Mouse (Mus musculus) lung, postnatal 25 days (tissue): ENCODE measurements at regions not wholly inside any gene's neighbourhood (a gene's known extent, or its start where the extent isn't known, plus 50 kb on each side); places are given as distances from the start of the nearest gene placed in this dataset.

ENCODE experiments used
- DNase-seq: peaks from one replicate; pipeline ENCODE4 v3.0.0; 2022; ENCODE audit warnings: low spot score

- DNase-seq: no peak
Observed at GRCm38 (mm10) chr2:179231708-179232354, 210.4 kb upstream of the Cdh4 start.

GRCm38 (mm10) chr2:179238166-179238565, 204.1 kb upstream of the Cdh4 start:
- DNase-seq: no peak

- DNase-seq: no peak
Observed at GRCm38 (mm10) chr2:179260892-179261291, 181.3 kb upstream of the Cdh4 start.

- no peak for DNase-seq
Observed at GRCm38 (mm10) chr2:179263888-179264287, 178.3 kb upstream of the Cdh4 start.

DNA sequence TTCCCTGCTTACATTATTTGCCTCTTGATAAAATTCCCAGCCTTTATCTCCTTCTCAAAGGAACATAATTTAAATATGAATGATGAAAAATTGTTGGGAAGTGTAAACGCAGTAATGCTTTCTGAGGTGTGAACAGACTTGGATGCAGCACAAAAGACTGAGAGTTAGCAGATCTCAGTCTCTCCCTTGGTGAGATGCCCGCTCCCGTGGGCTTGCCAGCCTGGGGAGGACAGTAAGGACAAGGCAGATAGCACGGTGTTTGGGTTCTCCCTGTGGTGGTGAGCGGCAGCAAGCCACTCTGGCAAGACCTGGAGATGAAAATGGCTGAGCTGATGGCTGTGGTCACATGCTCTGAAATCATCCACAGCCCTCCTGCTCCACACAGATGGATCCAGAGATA, 176.8 kb upstream of the Cdh4 start:
- DNase-seq: no peak

DNA sequence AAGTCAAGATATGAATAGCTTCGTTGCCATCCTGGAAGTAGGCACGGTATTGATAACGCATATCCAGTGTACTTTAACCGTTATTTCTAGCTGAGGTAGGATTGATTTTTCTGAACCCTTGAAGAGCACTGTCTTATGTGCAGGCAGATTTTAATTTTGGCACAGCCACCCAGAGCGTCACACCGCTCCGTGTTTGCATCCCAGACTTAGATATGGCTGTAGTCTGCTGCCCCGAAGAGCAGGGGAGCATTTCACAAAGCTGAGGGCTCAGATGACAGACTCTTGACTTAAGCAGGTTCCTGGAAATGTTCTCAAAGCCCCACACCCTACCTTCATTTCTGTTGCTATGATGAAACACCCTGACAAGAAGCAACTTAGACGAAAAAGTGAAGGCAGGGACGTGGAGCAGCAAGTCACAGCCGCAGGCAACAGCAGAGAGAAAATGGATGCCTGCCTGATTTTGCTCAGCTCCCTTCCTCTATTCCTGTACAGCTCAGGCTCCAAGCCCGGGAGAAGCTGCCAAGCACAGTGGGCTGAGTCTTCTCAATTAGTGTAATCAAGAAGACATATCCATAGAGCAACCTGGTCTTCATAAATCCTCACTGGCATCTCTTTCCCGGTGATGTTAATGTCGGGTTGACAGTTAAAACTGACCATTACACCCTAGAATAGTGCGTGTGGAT, 164.9 kb upstream of the Cdh4 start:
- DNase-seq: no peak

- peak; percentile 24 for DNase-seq
Observed at GRCm38 (mm10) chr2:179277887-179278282, 164.3 kb upstream of the Cdh4 start.

DNA sequence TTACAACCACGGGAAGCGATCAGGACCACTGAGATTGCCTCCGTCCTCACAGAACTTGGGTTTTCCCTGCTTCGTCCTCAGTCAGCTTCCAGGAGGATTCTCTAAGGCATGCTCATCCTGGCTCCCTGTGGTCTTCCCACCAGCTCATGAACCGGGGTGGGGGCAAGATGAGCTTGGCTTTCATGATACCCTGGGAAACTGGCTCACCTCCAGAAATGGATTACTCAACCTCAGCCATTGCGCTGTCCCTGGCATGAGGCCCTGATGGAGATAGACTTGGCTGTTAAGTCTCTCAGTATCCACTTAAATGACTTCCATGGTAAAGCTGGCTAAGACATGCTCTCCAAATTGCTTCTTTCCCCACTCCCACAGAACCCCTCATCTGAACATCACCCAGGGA, 160.0 kb upstream of the Cdh4 start:
- DNase-seq: no peak

- DNase-seq: no peak
Observed at GRCm38 (mm10) chr2:179290394-179290793, 151.8 kb upstream of the Cdh4 start.

GRCm38 (mm10) chr2:179291046-179291563, 151.1 kb upstream of the Cdh4 start:
- no peak for DNase-seq

- DNase-seq: no peak
Observed at GRCm38 (mm10) chr2:179291958-179292357, 150.3 kb upstream of the Cdh4 start.

DNA sequence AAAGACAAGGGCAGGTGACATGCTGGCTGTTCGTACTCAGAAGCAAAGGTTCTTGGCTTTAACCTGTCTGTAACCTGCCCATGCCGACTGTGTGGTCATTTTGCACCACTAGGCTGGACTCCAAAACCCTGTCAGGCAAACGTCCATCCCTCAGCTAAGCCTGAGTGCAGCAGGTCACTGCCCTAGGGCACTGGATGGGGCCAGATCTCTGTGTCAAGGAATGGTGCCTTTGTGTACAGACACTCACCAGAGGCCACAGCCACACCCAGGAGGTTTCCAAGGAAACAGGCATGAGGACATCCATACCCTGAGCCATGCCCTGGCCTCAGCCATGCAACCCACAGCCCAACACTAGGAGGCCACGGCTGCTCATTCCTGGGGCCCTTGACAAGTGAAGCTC, 149.7 kb upstream of the Cdh4 start:
- DNase-seq: no peak

GRCm38 (mm10) chr2:179293114-179293513, 149.1 kb upstream of the Cdh4 start:
- DNase-seq: no peak

GRCm38 (mm10) chr2:179297057-179297456, 145.2 kb upstream of the Cdh4 start:
- DNase-seq: no peak

DNA sequence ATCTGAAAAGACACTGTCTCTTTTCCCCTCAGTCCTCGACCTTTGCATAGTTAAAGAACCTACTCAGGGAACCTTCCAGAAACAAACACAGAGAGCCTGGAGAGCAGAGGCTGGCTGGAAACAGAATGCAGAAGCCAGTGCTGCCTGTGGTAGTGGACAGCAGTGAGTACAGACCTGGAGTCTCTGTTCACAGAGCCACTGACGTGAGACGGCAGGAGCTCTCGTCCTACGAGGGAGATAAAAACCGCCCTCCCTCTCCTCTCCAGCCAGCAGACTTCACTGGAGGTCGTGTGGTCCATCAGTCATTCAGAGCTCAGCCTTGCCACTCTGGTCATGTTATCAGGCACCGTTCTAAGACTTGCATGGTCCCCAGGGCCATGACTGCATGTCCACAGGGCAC, 138.5 kb upstream of the Cdh4 start:
- no peak for DNase-seq

GRCm38 (mm10) chr2:179307286-179307931, 134.8 kb upstream of the Cdh4 start:
- DNase-seq: peak; percentile 4

- DNase-seq: no peak
Observed at GRCm38 (mm10) chr2:179307932-179308303, 134.3 kb upstream of the Cdh4 start.

GRCm38 (mm10) chr2:179318046-179318445, 124.2 kb upstream of the Cdh4 start:
- DNase-seq: no peak

DNA sequence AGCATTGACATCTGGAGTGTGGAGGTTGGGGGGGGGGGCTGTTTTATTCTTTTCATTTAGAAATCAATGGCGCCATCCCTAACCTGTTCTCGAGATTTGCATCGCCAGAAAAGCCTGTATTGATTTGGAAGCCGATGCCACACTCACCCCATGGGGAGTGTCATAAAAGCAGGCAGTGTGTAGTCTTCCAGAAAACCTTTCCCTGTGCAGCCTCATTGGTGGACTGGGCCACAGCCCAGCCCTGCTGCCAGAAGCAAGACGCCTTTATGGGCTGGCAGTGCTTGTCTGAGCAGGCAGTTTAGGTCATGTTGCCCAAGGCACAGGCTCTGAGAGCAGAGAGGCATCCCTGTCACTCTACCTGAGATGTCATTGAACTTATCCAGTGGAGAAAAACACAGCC, 117.0 kb upstream of the Cdh4 start:
- no peak for DNase-seq

- DNase-seq: no peak
Observed at GRCm38 (mm10) chr2:179332872-179333489, 109.2 kb upstream of the Cdh4 start.

DNA sequence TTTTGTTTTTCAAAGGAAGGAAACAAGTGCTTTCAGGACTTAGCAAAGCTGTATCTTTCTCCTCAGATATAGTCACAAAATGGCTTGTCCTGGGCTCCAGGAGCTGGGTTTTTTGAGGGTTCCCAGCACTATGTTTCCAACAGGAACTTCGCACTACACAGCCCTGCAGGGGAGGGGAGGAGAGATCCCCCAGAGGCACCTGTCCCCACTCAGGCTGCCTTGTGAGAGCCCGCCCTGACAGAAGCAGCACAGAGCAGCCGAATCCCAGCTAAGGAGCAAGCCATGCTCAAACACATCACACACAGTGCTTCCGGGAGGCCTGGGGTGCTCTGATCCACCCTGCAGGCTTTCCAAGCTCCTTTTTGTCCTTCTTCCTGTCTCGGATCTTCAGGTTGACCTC, 108.6 kb upstream of the Cdh4 start:
- DNase-seq: no peak

- no peak for DNase-seq
Observed at GRCm38 (mm10) chr2:179336235-179336634, 106.0 kb upstream of the Cdh4 start.

- no peak for DNase-seq
Observed at GRCm38 (mm10) chr2:179352676-179353075, 89.6 kb upstream of the Cdh4 start.
